In the genomic region with DNA sequence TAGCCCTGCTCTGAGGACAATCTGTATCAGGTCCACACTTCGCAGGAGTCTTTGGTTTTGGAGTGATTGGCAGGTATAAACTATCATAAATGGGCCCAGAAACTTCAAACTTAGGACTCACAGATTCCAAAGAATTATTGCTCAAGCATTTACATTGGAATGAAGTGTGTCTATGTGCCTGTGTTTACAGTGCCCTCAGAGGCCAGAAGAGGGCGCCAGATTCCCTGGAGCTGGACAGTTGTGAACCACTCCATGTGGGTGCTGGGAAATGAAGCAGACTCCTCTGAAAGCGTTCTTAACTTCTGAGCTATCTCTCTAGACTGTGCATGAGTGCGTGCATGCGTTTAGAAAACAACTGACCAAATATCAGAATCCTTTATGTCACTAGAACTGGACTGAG, we compare ENCODE assay signal across 11 mouse cellular contexts. TPM values are rescaled to one million over a fixed set of nuclear protein-coding genes. Genes with fewer than 3 reads are reported as not detected.
DNase-seq lines count a peak whose midpoint lies in the region; ATAC-seq and TF ChIP-seq lines count a peak whose summit lies in the region.
"Had no signal": no experiment of that assay in that cellular context is flagged by ENCODE, and none has a peak within 500 bp of the region (broad histone marks: within the 10 kb centered on the region; RNA-seq: fewer than 3 reads in every experiment).

No protein-coding gene starts in this region.

- peak; percentile 6 for DNase-seq in kidney, postnatal 14 days
- peak; percentile 30 for DNase-seq in right cerebral cortex, postnatal 4 days
- DNase-seq in right cerebral cortex, adult 18-20 months: no peak
- DNase-seq in adrenal gland, postnatal 36 days: peak; percentile 24 to 45
- no peak for DNase-seq in stomach, postnatal 0 days (ENCODE audit: low spot score)
- DNase-seq in left cerebral cortex, postnatal 14 days (ENCODE audit: low spot score in 2 of 2): no peak
- DNase-seq: cerebellum, adult 11-12 months had no signal

- TF ChIP-seq EP300 in stomach, postnatal 0 days (optimal IDR thresholded peaks at IDR 0.05): no peak

- intact Hi-C loops in left cerebral cortex, postnatal 14 days (cut with DNase I): no loop called here

- H3K27ac ChIP-seq in kidney, embryonic 14.5 days (ENCODE audit: low read depth, low read length): no peak overlapping the region
- no peak overlapping the region for H3K27ac ChIP-seq in stomach, postnatal 0 days (replicated peaks)
- H3K27ac ChIP-seq: heart, embryonic 13.5 days; liver, embryonic 12.5 days had no signal

- no peak overlapping the region for H3K4me2 ChIP-seq in kidney, embryonic 14.5 days (replicated peaks; ENCODE audit: low read depth, low read length)
- H3K4me2 ChIP-seq in stomach, postnatal 0 days (replicated peaks; ENCODE audit: low read depth): no peak overlapping the region
- H3K4me2 ChIP-seq: heart, embryonic 13.5 days; liver, embryonic 12.5 days had no signal

- H3K9me3 ChIP-seq in kidney, embryonic 14.5 days (ENCODE audit: control insufficient read depth, low read length): peaks cover 4% of the 10 kb centered on the region; the same call in 1 of the 2 replicates
- H3K9me3 ChIP-seq in stomach, postnatal 0 days (ENCODE audit: control insufficient read depth, low read length): no peaks in the 10 kb centered on the region

- ATAC-seq in kidney, embryonic 14.5 days (ENCODE audit: low FRiP score, low TSS enrichment): no peak
- ATAC-seq in stomach, postnatal 0 days (ENCODE audit: low FRiP score, low TSS enrichment): no peak
- ATAC-seq: liver, embryonic 12.5 days had no signal

- H3K4me1 ChIP-seq in kidney, embryonic 14.5 days (ENCODE audit: control insufficient read depth, insufficient read depth, low read length): 0 out of 2 replicates have a peak, but pooled peaks cover 3% of the 10 kb centered on the region
- H3K4me1 ChIP-seq in stomach, postnatal 0 days (replicated peaks; ENCODE audit: control insufficient read depth, insufficient read depth): no peaks in the 10 kb centered on the region
- H3K4me1 ChIP-seq: heart, embryonic 13.5 days; liver, embryonic 12.5 days had no signal

- peak; percentile 65 for TF ChIP-seq CTCF in stomach, postnatal 0 days (IDR thresholded peaks at IDR 0.05; ENCODE audit: low read depth)

- H3K27me3 ChIP-seq in kidney, embryonic 14.5 days (ENCODE audit: control insufficient read depth, insufficient read depth, low read length): no peaks in the 10 kb centered on the region
- H3K27me3 ChIP-seq in stomach, postnatal 0 days (ENCODE audit: control insufficient read depth, insufficient read depth, low read length): no peaks in the 10 kb centered on the region
- H3K27me3 ChIP-seq: liver, embryonic 12.5 days had no signal

- no peak overlapping the region for H3K4me3 ChIP-seq in kidney, embryonic 14.5 days (ENCODE audit: low read length)
- H3K4me3 ChIP-seq in stomach, postnatal 0 days (ENCODE audit: low read depth, low read length): no peak overlapping the region
- H3K4me3 ChIP-seq: erythroblast, embryonic 14.5 days; heart, embryonic 13.5 days; liver, embryonic 12.5 days had no signal

- H3K36me3 ChIP-seq in kidney, embryonic 14.5 days (ENCODE audit: control insufficient read depth, insufficient read depth, low read length): no peaks in the 10 kb centered on the region
- no peaks in the 10 kb centered on the region for H3K36me3 ChIP-seq in stomach, postnatal 0 days (ENCODE audit: control insufficient read depth, insufficient read depth, low read length)
- H3K36me3 ChIP-seq: heart, embryonic 13.5 days; liver, embryonic 12.5 days had no signal

- no peak overlapping the region for H3K9ac ChIP-seq in kidney, embryonic 14.5 days (ENCODE audit: low read depth, low read length)
- no peak overlapping the region for H3K9ac ChIP-seq in stomach, postnatal 0 days (ENCODE audit: low read length)
- H3K9ac ChIP-seq: heart, embryonic 13.5 days; liver, embryonic 12.5 days had no signal

- 45% methylated on average over 5 of the region's 5 CpGs for WGBS in kidney, embryonic 14.5 days
- whole genome bisulfite sequencing in stomach, postnatal 0 days: 38% methylated on average over 5 of the region's 5 CpGs

RNA-seq across cellular contexts. Expression of a gene that starts 20.9 kb away (rescaled TPM):
- polyA plus RNA-seq in kidney, embryonic 14.5 days (2014; fragmentation: Nextera tagmentation; extraction: Ambion mirVana): not detected in 2 replicates
- total RNA-seq in adrenal gland, postnatal 36 days (2021): not detected
- polyA plus RNA-seq in stomach, postnatal 0 days (2015; fragmentation: Nextera tagmentation; extraction: Ambion mirVana): not detected in 2 replicates
- total RNA-seq in left cerebral cortex, postnatal 14 days (2021): under 1 TPM in 1 of 2 experiments, not detected in 1; 0.13 TPM
- polyA plus RNA-seq: erythroblast, embryonic 14.5 days; heart, embryonic 13.5 days; liver, embryonic 12.5 days had no signal

Comparison
In these comparisons a context has a peak if more than half of its experiments do, and no peak if none do; other contexts are left out.
1. DNase-seq: peak in kidney, postnatal 14 days (single experiment), right cerebral cortex, postnatal 4 days (single experiment) and adrenal gland, postnatal 36 days (2 of 2); none in right cerebral cortex, adult 18-20 months (single experiment), stomach, postnatal 0 days (single experiment) and left cerebral cortex, postnatal 14 days (0 of 2).